In the genomic region with DNA sequence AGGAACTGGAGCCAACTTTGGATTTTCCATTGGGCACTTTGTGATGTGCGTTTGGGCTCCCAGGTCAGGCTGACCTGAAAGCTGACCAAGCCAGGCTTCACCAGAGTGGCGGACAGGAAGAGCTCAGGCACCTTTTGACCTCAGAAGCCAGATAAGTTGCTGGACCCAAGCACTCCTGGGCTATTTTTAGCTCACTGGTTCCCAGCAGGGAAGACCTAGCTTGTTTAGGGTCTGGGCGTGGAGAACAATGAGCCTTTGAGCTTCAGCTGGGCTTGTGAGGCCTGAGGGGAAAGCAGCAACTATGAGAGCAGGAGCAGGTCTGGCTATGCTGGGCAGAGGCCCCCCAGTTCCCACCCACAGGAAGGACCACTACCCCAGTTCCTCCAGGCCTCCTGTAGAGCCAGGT, we compare ENCODE assay signal across 8 mouse cellular contexts.
DNase-seq lines count a peak whose midpoint lies in the region; ATAC-seq and TF ChIP-seq lines count a peak whose summit lies in the region.

No protein-coding gene starts in this region.

- DNase-seq in kidney, adult 2 months, result peak; percentile 61
- DNase-seq in kidney, postnatal 10 days, result no peak
- peak; percentile 73 for DNase-seq in embryo, embryonic 10.5 days (ENCODE audit: low spot score)
- DNase-seq in cerebellum, adult 11-12 months, result no peak
- DNase-seq in spleen, adult 12 weeks (ENCODE audit: low spot score), result no peak
- DNase-seq in left cerebral cortex, postnatal 36 days (ENCODE audit: low spot score in 2 of 2), result no peak

- H3K9ac ChIP-seq in heart, embryonic 16.5 days (ENCODE audit: low read length), result peak overlapping the region; percentile 36; the same call in 1 of the 2 replicates
- H3K9ac ChIP-seq in liver, embryonic 12.5 days, result no peak overlapping the region

- H3K36me3 ChIP-seq in kidney, adult 2 months (ENCODE audit: control insufficient read depth, insufficient read depth, low read length), result no peaks in the 10 kb centered on the region
- no peaks in the 10 kb centered on the region for H3K36me3 ChIP-seq in heart, embryonic 16.5 days (ENCODE audit: control insufficient read depth, insufficient read depth)
- no peaks in the 10 kb centered on the region for H3K36me3 ChIP-seq in liver, embryonic 12.5 days

- no peak for TF ChIP-seq POLR2A in kidney, adult 2 months (IDR thresholded peaks at IDR 0.05; ENCODE audit: low read depth, low read length)

- intact Hi-C loops in left cerebral cortex, postnatal 36 days (cut with DNase I), result no loop called here

- no peak overlapping the region for H3K27ac ChIP-seq in kidney, adult 2 months (ENCODE audit: insufficient read depth, low read depth, low read length)
- peak overlapping the region; percentile 74 for H3K27ac ChIP-seq in heart, embryonic 16.5 days (ENCODE audit: low read length)
- H3K27ac ChIP-seq in liver, embryonic 12.5 days, result 0 out of 2 replicates have a peak overlapping the region, but pooled peaks have one; percentile 7

- peak; percentile 60 for ATAC-seq in heart, embryonic 16.5 days (replicated peaks; ENCODE audit: extremely low read depth, insufficient read depth, low FRiP score)
- peak; percentile 69 for ATAC-seq in liver, embryonic 12.5 days

- H3K27me3 ChIP-seq in kidney, adult 2 months (replicated peaks; ENCODE audit: control insufficient read depth, insufficient read depth, low read length), result no peaks in the 10 kb centered on the region
- H3K27me3 ChIP-seq in heart, embryonic 16.5 days (ENCODE audit: control insufficient read depth, insufficient read depth, low read length), result no peaks in the 10 kb centered on the region
- no peaks in the 10 kb centered on the region for H3K27me3 ChIP-seq in liver, embryonic 12.5 days (replicated peaks)

- no peak for TF ChIP-seq CTCF in kidney, adult 2 months (conservative IDR thresholded peaks at IDR 0.05; ENCODE audit: insufficient read depth, insufficient read length, low read depth, low read length)

- 60% methylated on average over 3 of the region's 3 CpGs for WGBS in kidney, adult 2 months
- 16% methylated on average over 3 of the region's 3 CpGs for WGBS in heart, embryonic 16.5 days
- 36% methylated on average over 3 of the region's 3 CpGs for WGBS in liver, embryonic 12.5 days (ENCODE audit: insufficient replicate concordance)

- peaks cover 14% of the 10 kb centered on the region for H3K9me3 ChIP-seq in heart, embryonic 16.5 days (replicated peaks; ENCODE audit: control insufficient read depth, low read length)
- H3K9me3 ChIP-seq in liver, embryonic 12.5 days (replicated peaks), result no peaks in the 10 kb centered on the region

- no peak overlapping the region for H3K4me2 ChIP-seq in heart, embryonic 16.5 days (ENCODE audit: low read depth, low read length)
- H3K4me2 ChIP-seq in liver, embryonic 12.5 days, result no peak overlapping the region

- no peak overlapping the region for H3K4me3 ChIP-seq in kidney, adult 2 months (ENCODE audit: insufficient read depth, low read depth, low read length)
- H3K4me3 ChIP-seq in heart, embryonic 16.5 days (ENCODE audit: low read length), result no peak overlapping the region
- H3K4me3 ChIP-seq in liver, embryonic 12.5 days, result no peak overlapping the region

- no peaks in the 10 kb centered on the region for H3K4me1 ChIP-seq in kidney, adult 2 months (ENCODE audit: control insufficient read depth, insufficient read depth, low read length)
- H3K4me1 ChIP-seq in heart, embryonic 16.5 days (ENCODE audit: control insufficient read depth, insufficient read depth, low read length), result peaks cover 18% of the 10 kb centered on the region
- peaks cover 11% of the 10 kb centered on the region; the same call in 1 of the 2 replicates for H3K4me1 ChIP-seq in liver, embryonic 12.5 days

Comparison
In these comparisons a context has a peak if more than half of its experiments do, and no peak if none do; other contexts are left out.
1. DNase-seq: peak in kidney, adult 2 months (single experiment) and embryo, embryonic 10.5 days (single experiment); none in kidney, postnatal 10 days (single experiment), cerebellum, adult 11-12 months (single experiment), spleen, adult 12 weeks (single experiment) and left cerebral cortex, postnatal 36 days (0 of 2).